Mouse (Mus musculus) thymus, adult 2 months (tissue): ENCODE measurements at regions not wholly inside any gene's neighbourhood (a gene's known extent, or its start where the extent isn't known, plus 50 kb on each side); places are given as distances from the start of the nearest gene placed in this dataset.

ENCODE experiments used
- DNase-seq: peaks from one replicate; pipeline ENCODE4 v3.0.0; 2021
- H3K27ac ChIP-seq: fragments of 200-500 bp; 2 replicates; pipeline ENCODE4 v1.5.1; 2012; ENCODE audit warnings: low read length, control low read depth; ENCODE audit not compliant: control insufficient read depth, insufficient read depth
- H3K27me3 ChIP-seq: fragments of 200-500 bp; 2 replicates; pipeline ENCODE4 v1.6.1; 2012; ENCODE audit warnings: mild to moderate bottlenecking, low read length, moderate library complexity, mixed read lengths; ENCODE audit not compliant: control insufficient read depth, insufficient read depth
- H3K36me3 ChIP-seq: fragments of 200-500 bp; 2 replicates; pipeline ENCODE4 v1.6.1; 2012; ENCODE audit warnings: mild to moderate bottlenecking, low read length, moderate library complexity; ENCODE audit not compliant: control insufficient read depth, insufficient read depth
- H3K4me1 ChIP-seq: fragments of 200-500 bp; replicated peaks from 2 replicates; pipeline ENCODE4 v1.6.1; 2012; ENCODE audit warnings: low read length; ENCODE audit not compliant: control insufficient read depth, insufficient read depth
- H3K4me3 ChIP-seq: fragments of 200-500 bp; 2 replicates; pipeline ENCODE4 v1.5.1; 2012; ENCODE audit warnings: mild to moderate bottlenecking, low read length, control low read depth, moderate library complexity; ENCODE audit not compliant: control insufficient read depth, insufficient read depth
- CTCF ChIP-seq: fragments of 200-500 bp; IDR thresholded peaks from 2 replicates; pipeline ENCODE4 v1.5.1; 2012; ENCODE audit warnings: mild to moderate bottlenecking, control low read depth, low read length, moderate library complexity, borderline replicate concordance; ENCODE audit not compliant: control insufficient read depth, poor library complexity, insufficient read depth; ENCODE audit errors: extremely low read depth
- POLR2A ChIP-seq: fragments of 200-500 bp; IDR thresholded peaks from 2 replicates; pipeline ENCODE4 v1.6.1; 2012; ENCODE audit warnings: mild to moderate bottlenecking, low read length, control low read depth, moderate library complexity; ENCODE audit not compliant: control insufficient read depth, poor library complexity, insufficient read depth; ENCODE audit errors: extremely low read depth
- WGBS: fragments of 180-500 bp; shearing (Covaris S2); methylation state at CpG from one replicate; pipeline ENCODE4 v1.1.7; 2018; 5-methylcytosine and 5-hydroxymethylcytosine counted together

GRCm38 (mm10) chr13:71146859-71147443, 305.3 kb upstream of the Adamts16 start:
- TF ChIP-seq CTCF (no peak), POLR2A (no peak)
- Histone ChIP-seq H3K27me3 (no peaks in the 10 kb centered on the region), H3K4me1 (no peaks in the 10 kb centered on the region), H3K36me3 (no peaks in the 10 kb centered on the region), H3K4me3 (no peak overlapping the region), H3K27ac (no peak overlapping the region)
- 83% methylated on average over 3 of the region's 3 CpGs for WGBS
- DNase-seq: no peak

- Histone ChIP-seq H3K4me3 (no peak overlapping the region), H3K36me3 (no peaks in the 10 kb centered on the region), H3K27me3 (no peaks in the 10 kb centered on the region), H3K4me1 (no peaks in the 10 kb centered on the region), H3K27ac (no peak overlapping the region)
- DNase-seq: no peak
- TF ChIP-seq CTCF: no peak
- no peak for TF ChIP-seq POLR2A
- 76% methylated on average over 11 of the region's 11 CpGs for WGBS
These were observed 297.2 kb upstream of the Adamts16 start for GRCm38 (mm10) chr13:71138745-71139312.

GRCm38 (mm10) chr13:71135940-71136632, 294.5 kb upstream of the Adamts16 start:
- TF ChIP-seq POLR2A (no peak), CTCF (no peak)
- H3K4me3 ChIP-seq: no peak overlapping the region
- no peaks in the 10 kb centered on the region for H3K27me3 ChIP-seq
- no peaks in the 10 kb centered on the region for H3K36me3 ChIP-seq
- no peaks in the 10 kb centered on the region for H3K4me1 ChIP-seq
- H3K27ac ChIP-seq: no peak overlapping the region
- no peak for DNase-seq
- 92% methylated on average over 5 of the region's 5 CpGs for whole genome bisulfite sequencing

GRCm38 (mm10) chr13:71121484-71121883, 279.9 kb upstream of the Adamts16 start:
- no peaks in the 10 kb centered on the region for H3K4me1 ChIP-seq
- H3K36me3 ChIP-seq: no peaks in the 10 kb centered on the region
- no peak overlapping the region for H3K27ac ChIP-seq
- TF ChIP-seq CTCF: no peak
- no peak for TF ChIP-seq POLR2A
- no peak overlapping the region for H3K4me3 ChIP-seq
- WGBS: 13% methylated on average over 1 of the region's 1 CpGs
- no peak for DNase-seq
- no peaks in the 10 kb centered on the region for H3K27me3 ChIP-seq

GRCm38 (mm10) chr13:71108175-71108574, 266.6 kb upstream of the Adamts16 start:
- DNase-seq: no peak
- WGBS: 81% methylated on average over 8 of the region's 8 CpGs
- Histone ChIP-seq H3K4me3 (no peak overlapping the region), H3K4me1 (no peaks in the 10 kb centered on the region), H3K27ac (no peak overlapping the region), H3K27me3 (no peaks in the 10 kb centered on the region), H3K36me3 (no peaks in the 10 kb centered on the region)
- TF ChIP-seq POLR2A: no peak
- TF ChIP-seq CTCF: no peak

- peak; percentile 9 for DNase-seq
- TF ChIP-seq POLR2A (no peak), CTCF (0 out of 2 replicates have a peak, but pooled peaks have one; percentile 34)
- no peaks in the 10 kb centered on the region for H3K27me3 ChIP-seq
- no peaks in the 10 kb centered on the region for H3K4me1 ChIP-seq
- 21% methylated on average over 18 of the region's 18 CpGs for WGBS
- no peak overlapping the region for H3K4me3 ChIP-seq
- H3K27ac ChIP-seq: no peak overlapping the region
- H3K36me3 ChIP-seq: no peaks in the 10 kb centered on the region
These were observed 263.7 kb upstream of the Adamts16 start for GRCm38 (mm10) chr13:71105229-71105838.
